Mouse (Mus musculus) spleen, adult 2 months (tissue): Measurements from ENCODE around the gene Jmy. TPM values are rescaled to one million over a fixed set of nuclear protein-coding genes. Genes with fewer than 3 reads are reported as not detected.

Source experiments
- DNase-seq, 2 experiments: peaks; one replicate each; pipeline versions ENCODE4 v3.0.0 to v3.0.0-alpha.2; 2012 to 2021; ENCODE audit warnings: low spot score in 2 of 2, low read depth in 1 of 2
- H3K27ac ChIP-seq: fragments of 200-500 bp; 2 replicates; pipeline ENCODE4 v1.5.1; 2012; ENCODE audit warnings: low read length, inconsistent platforms; ENCODE audit not compliant: insufficient read depth
- H3K27me3 ChIP-seq: fragments of 200-500 bp; 2 replicates; pipeline ENCODE4 v1.6.1; 2012; ENCODE audit warnings: mild to moderate bottlenecking, moderate library complexity, low read length, inconsistent platforms; ENCODE audit not compliant: control insufficient read depth, insufficient read depth
- H3K36me3 ChIP-seq: fragments of 200-500 bp; 2 replicates; pipeline ENCODE4 v1.6.1; 2012; ENCODE audit warnings: mild to moderate bottlenecking, low read length, inconsistent platforms; ENCODE audit not compliant: control insufficient read depth, insufficient read depth
- H3K4me1 ChIP-seq: fragments of 200-500 bp; 2 replicates; pipeline ENCODE4 v1.6.1; 2011; ENCODE audit warnings: inconsistent platforms; ENCODE audit not compliant: control insufficient read depth, insufficient read depth, insufficient read length
- H3K4me3 ChIP-seq: fragments of 200-500 bp; 2 replicates; pipeline ENCODE4 v1.5.1; 2011; ENCODE audit warnings: mild to moderate bottlenecking, inconsistent platforms; ENCODE audit not compliant: insufficient read depth, insufficient read length; ENCODE audit errors: extremely low read depth
- CTCF ChIP-seq: fragments of 200-500 bp; IDR thresholded peaks from 2 replicates; pipeline ENCODE4 v1.5.1; 2011; ENCODE audit warnings: mild to moderate bottlenecking, inconsistent platforms; ENCODE audit not compliant: insufficient read depth, insufficient read length, insufficient replicate concordance; ENCODE audit errors: extremely low read depth
- POLR2A ChIP-seq: fragments of 200-500 bp; IDR thresholded peaks from 2 replicates; pipeline ENCODE4 v1.6.1; 2011; ENCODE audit warnings: low read depth, low read length, inconsistent platforms
- WGBS: fragments of 180-500 bp; shearing (Covaris S2); methylation state at CpG from one replicate; pipeline ENCODE4 v1.1.7; 2018; 5-methylcytosine and 5-hydroxymethylcytosine counted together
- polyA plus RNA-seq: library from polyadenylated mRNA; depleted of rRNA; stranded (reverse); fragments of >200 nt; gene quantifications from 2 replicates; pipeline ENCODE4 v1.2.3, GENCODE M21; 2012

Jmy gene
- polyA plus RNA-seq, 1 experiment = 5.1 TPM

- Histone ChIP-seq H3K27me3 (no peaks in the 10 kb centered on the region), H3K4me3 (no peak overlapping the region), H3K27ac (no peak overlapping the region), H3K4me1 (no peaks in the 10 kb centered on the region), H3K36me3 (no peaks in the 10 kb centered on the region)
- DNase-seq = no peak
- no peak for TF ChIP-seq POLR2A
- TF ChIP-seq CTCF = no peak
- WGBS = 88% methylated on average over 2 of the region's 2 CpGs
These were observed 79.8 kb downstream of the Jmy start for GRCm38 (mm10) chr13:93419779-93420178.

DNA sequence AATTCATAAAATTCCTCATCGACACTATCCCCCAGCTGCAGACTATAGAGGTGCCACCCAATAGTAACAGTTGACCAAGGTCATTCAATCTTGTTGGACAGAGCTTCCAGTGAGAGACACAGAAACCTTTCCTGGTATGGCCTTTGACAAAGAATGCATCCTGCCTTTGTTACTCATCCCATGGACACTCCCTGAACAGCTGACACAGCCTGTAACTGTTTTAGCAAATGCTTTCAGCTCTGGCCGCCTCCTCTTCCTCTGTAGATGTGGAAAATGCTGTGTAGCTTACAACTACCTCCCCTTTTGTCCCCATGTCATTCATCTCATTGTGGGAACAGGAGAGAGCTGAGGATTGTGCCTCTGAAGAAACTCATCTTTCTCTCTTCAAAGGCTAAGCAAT lies 81.3 kb downstream of the Jmy start:
- TF ChIP-seq CTCF (no peak), POLR2A (no peak)
- Histone ChIP-seq H3K36me3 (no peaks in the 10 kb centered on the region), H3K27me3 (no peaks in the 10 kb centered on the region), H3K4me1 (no peaks in the 10 kb centered on the region), H3K27ac (no peak overlapping the region), H3K4me3 (no peak overlapping the region)
- WGBS = 82% methylated on average over 2 of the region's 2 CpGs
- no peak for DNase-seq

DNA sequence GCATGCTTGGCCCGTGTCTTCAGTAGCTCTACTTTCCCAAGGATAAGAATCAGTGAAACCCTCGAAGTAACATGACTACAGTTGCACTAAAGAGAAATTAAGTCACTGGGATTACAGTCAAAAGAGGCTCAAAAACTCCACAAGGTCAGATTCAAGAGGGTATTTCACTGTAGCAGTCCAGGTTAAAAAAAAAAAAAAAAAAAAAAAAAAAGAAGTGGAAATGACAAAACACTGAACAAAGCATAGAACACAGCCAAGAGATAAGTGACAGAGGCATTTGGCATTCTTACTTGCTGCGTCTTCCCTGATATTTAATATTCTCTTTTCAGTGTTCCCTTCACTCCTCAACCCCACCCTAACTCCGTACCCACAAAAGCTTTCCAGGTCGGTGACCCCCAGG lies 84.6 kb downstream of the Jmy start:
- H3K27me3 ChIP-seq = no peaks in the 10 kb centered on the region
- 90% methylated on average over 5 of the region's 5 CpGs for WGBS
- TF ChIP-seq POLR2A = no peak
- no peaks in the 10 kb centered on the region for H3K4me1 ChIP-seq
- no peak overlapping the region for H3K27ac ChIP-seq
- no peak for DNase-seq
- H3K36me3 ChIP-seq = no peaks in the 10 kb centered on the region
- no peak overlapping the region for H3K4me3 ChIP-seq

GRCm38 (mm10) chr13:93410343-93410742 lies 89.3 kb downstream of the Jmy start:
- Histone ChIP-seq H3K4me3 (no peak overlapping the region), H3K27ac (no peak overlapping the region), H3K36me3 (no peaks in the 10 kb centered on the region), H3K27me3 (no peaks in the 10 kb centered on the region), H3K4me1 (no peaks in the 10 kb centered on the region)
- no peak for DNase-seq
- TF ChIP-seq POLR2A = no peak
- TF ChIP-seq CTCF = no peak
- 89% methylated on average over 4 of the region's 4 CpGs for WGBS

DNA sequence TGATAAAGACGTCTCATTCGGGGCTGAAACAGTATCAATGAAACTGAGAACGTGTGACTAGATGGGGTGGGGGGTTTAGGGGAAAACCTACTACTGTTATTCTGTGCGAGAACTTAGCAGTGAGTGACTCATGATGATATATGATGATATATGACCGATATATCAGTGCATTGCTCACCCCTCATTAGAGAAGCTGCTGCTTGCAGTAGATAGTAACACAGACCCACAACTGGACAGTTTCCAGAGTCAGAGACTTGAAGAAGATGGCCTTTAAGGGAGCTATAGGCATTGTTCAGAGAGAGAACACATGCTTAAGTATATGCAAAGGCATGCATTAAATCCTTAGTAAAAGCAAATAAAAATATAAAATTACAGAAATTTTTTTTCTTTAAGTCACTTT lies 92.8 kb downstream of the Jmy start:
- no peak overlapping the region for H3K27ac ChIP-seq
- 82% methylated on average over 5 of the region's 5 CpGs for WGBS
- TF ChIP-seq CTCF (no peak), POLR2A (no peak)
- H3K27me3 ChIP-seq = no peaks in the 10 kb centered on the region
- no peaks in the 10 kb centered on the region for H3K4me1 ChIP-seq
- H3K36me3 ChIP-seq = no peaks in the 10 kb centered on the region
- no peak for DNase-seq
- H3K4me3 ChIP-seq = no peak overlapping the region

GRCm38 (mm10) chr13:93401947-93402346 lies 97.7 kb downstream of the Jmy start:
- H3K27ac ChIP-seq = no peak overlapping the region
- no peak for TF ChIP-seq POLR2A
- no peak for TF ChIP-seq CTCF
- WGBS = 92% methylated on average over 7 of the region's 7 CpGs
- H3K36me3 ChIP-seq = no peaks in the 10 kb centered on the region
- H3K4me3 ChIP-seq = no peak overlapping the region
- H3K27me3 ChIP-seq = no peaks in the 10 kb centered on the region
- DNase-seq = no peak
- H3K4me1 ChIP-seq = no peaks in the 10 kb centered on the region

DNA sequence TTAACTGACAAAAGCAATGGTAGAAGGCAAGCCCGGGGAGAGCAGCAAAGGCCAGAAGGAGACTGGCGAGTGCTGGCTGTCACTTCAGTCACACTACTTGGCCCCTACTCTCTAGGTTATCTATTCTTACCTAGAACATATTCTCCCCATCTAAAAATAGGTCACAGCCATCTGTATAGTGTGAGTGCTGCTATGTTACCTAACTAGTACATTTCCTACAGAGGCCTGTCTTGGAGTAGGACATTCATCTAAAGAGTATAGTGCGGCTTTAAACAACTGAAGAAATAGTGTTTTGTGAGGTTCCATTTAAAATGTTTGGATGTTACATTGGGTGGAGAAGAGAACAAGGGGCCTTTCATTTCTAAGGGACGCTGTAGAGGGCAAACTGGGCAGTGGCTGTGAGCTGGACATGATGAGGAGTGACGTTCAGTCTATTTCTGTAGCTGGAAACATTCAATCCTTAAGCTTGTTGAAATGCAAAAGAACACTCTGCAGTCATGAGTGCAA lies 99.8 kb downstream of the Jmy start:
- WGBS = 93% methylated on average over 5 of the region's 5 CpGs
- Histone ChIP-seq H3K4me1 (no peaks in the 10 kb centered on the region), H3K36me3 (no peaks in the 10 kb centered on the region), H3K27ac (no peak overlapping the region), H3K4me3 (no peak overlapping the region), H3K27me3 (no peaks in the 10 kb centered on the region)
- DNase-seq = no peak
- TF ChIP-seq CTCF (no peak), POLR2A (no peak)

DNA sequence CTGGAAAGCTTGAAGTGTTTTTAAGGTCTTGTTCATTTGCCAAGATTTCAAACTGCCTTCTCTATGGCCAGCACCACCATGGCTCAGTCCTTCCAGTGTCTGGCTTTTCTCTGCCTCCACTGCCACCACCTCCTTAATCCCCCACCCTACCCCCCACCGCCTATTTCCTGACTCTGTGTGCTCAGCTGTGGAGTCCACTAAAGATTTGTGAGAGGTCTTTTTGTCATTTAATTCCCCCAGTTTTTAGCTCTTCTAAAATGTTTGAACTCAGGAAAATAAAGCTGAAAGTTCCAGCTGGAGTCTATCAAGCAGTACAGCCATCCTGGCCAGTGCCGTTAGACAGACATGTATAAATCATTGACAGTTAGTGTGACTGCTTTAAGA lies 110.4 kb downstream of the Jmy start:
- TF ChIP-seq CTCF (no peak), POLR2A (no peak)
- Histone ChIP-seq H3K4me3 (no peak overlapping the region), H3K27ac (no peak overlapping the region), H3K4me1 (no peaks in the 10 kb centered on the region), H3K27me3 (no peaks in the 10 kb centered on the region), H3K36me3 (no peaks in the 10 kb centered on the region)
- 75% methylated on average over 2 of the region's 2 CpGs for WGBS
- DNase-seq = no peak
